Mouse (Mus musculus) kidney, embryonic 16.5 days (tissue): Measurements from ENCODE around the gene Gm21936. TPM values are rescaled to one million over a fixed set of nuclear protein-coding genes. Genes with fewer than 3 reads are reported as not detected.
"Not testable (repeated sequence)": the region's sequence is repeated elsewhere in the genome, so short reads cannot be mapped to it uniquely, and the experiment has no call there.

Experiments
- ATAC-seq: fragments of 200-750 bp; cut with Nextera tagmentation; 2 replicates; pipeline ENCODE4 v1.8.0; 2017; ENCODE audit warnings: moderate TSS enrichment; ENCODE audit not compliant: low FRiP score, low TSS enrichment
- H3K27ac ChIP-seq: fragments of 300-500 bp; sonication (generic); 2 replicates; pipeline ENCODE4 v1.5.1; 2014; ENCODE audit warnings: low read length
- H3K27me3 ChIP-seq: fragments of 300-500 bp; sonication (generic); 2 replicates; pipeline ENCODE4 v1.6.1; 2014; ENCODE audit warnings: low read length, control low read depth, mixed read lengths; ENCODE audit not compliant: insufficient read depth
- H3K36me3 ChIP-seq: fragments of 300-500 bp; sonication (generic); 2 replicates; pipeline ENCODE4 v1.6.1; 2014; ENCODE audit warnings: low read length, control low read depth, mixed read lengths; ENCODE audit not compliant: insufficient read depth
- H3K4me1 ChIP-seq: fragments of 300-500 bp; sonication (generic); 2 replicates; pipeline ENCODE4 v1.6.1; 2014; ENCODE audit warnings: low read length, control low read depth, mixed read lengths; ENCODE audit not compliant: insufficient read depth
- H3K4me2 ChIP-seq: fragments of 300-500 bp; sonication (generic); replicated peaks from 2 replicates; pipeline ENCODE4 v1.6.1; 2014; ENCODE audit warnings: low read depth, low read length
- H3K4me3 ChIP-seq: fragments of 300-500 bp; sonication (generic); 2 replicates; pipeline ENCODE4 v1.5.1; 2014; ENCODE audit warnings: mild to moderate bottlenecking, low read length
- H3K9ac ChIP-seq: fragments of 300-500 bp; sonication (generic); replicated peaks from 2 replicates; pipeline ENCODE4 v1.6.1; 2014; ENCODE audit warnings: low read length
- H3K9me3 ChIP-seq: fragments of 300-500 bp; sonication (generic); 2 replicates; pipeline ENCODE4 v1.6.1; 2016; ENCODE audit warnings: low read length, control low read depth
- WGBS: fragments of 180-500 bp; shearing (Covaris S2); extraction: QIAGEN DNeasy Blood & Tissue Kit; methylation state at CpG from one replicate; pipeline ENCODE4 v1.1.7; 2014; 5-methylcytosine and 5-hydroxymethylcytosine counted together
- polyA plus RNA-seq: library from polyadenylated mRNA; unstranded; fragments of >200 nt; fragmentation: Nextera tagmentation; extraction: Ambion mirVana; gene quantifications from 2 replicates; pipeline ENCODE4 v1.2.1, GENCODE M21; 2015

Gm21936 gene
- polyA plus RNA-seq, result not detected in 2 replicates

- H3K27me3 ChIP-seq, ATAC-seq, H3K4me2 ChIP-seq, H3K9ac ChIP-seq, H3K36me3 ChIP-seq, H3K27ac ChIP-seq, H3K4me1 ChIP-seq, H3K9me3 ChIP-seq, H3K4me3 ChIP-seq: not testable (repeated sequence)
- WGBS, result 94% methylated on average over 1 of the region's 1 CpGs
Measured at GRCm38 (mm10) chr12:87795212-87795611, at the start of gene Gm21936. TSS of gene Gm21936 (plus strand) at chr12:87795512.

GRCm38 (mm10) chr12:87775655-87776054 is 19.7 kb upstream of the Gm21936 start, which contains the start of gene Gm21319:
TSS of gene Gm21319 (minus strand) at chr12:87775755.
- H3K9ac ChIP-seq, result not testable (repeated sequence)
- WGBS, result 82% methylated on average over 4 of the region's 4 CpGs

GRCm38 (mm10) chr12:87797971-87798370 is 2.7 kb downstream of the Gm21936 start:
- not testable (repeated sequence) for H3K27ac ChIP-seq, H3K4me2 ChIP-seq, H3K9ac ChIP-seq, H3K4me3 ChIP-seq, H3K9me3 ChIP-seq, H3K27me3 ChIP-seq, ATAC-seq, H3K36me3 ChIP-seq, H3K4me1 ChIP-seq
- WGBS, result 92% methylated on average over 5 of the region's 5 CpGs

More at GRCm38 (mm10) chr12:87775655-87776054, 19.7 kb upstream of the Gm21936 start, which contains the start of gene Gm21319:
- not testable (repeated sequence) for H3K27me3 ChIP-seq, H3K4me2 ChIP-seq, H3K36me3 ChIP-seq, H3K4me3 ChIP-seq, ATAC-seq, H3K4me1 ChIP-seq, H3K27ac ChIP-seq, H3K9me3 ChIP-seq

GRCm38 (mm10) chr12:87816277-87816676 is 21.0 kb downstream of the Gm21936 start, which contains the start of gene BB287469:
TSS of gene BB287469 (plus strand) at chr12:87816577.
- not testable (repeated sequence) for H3K36me3 ChIP-seq, H3K9me3 ChIP-seq, H3K4me3 ChIP-seq, H3K4me2 ChIP-seq, H3K4me1 ChIP-seq, H3K27ac ChIP-seq, ATAC-seq, H3K9ac ChIP-seq, H3K27me3 ChIP-seq
- 77% methylated on average over 4 of the region's 6 CpGs for WGBS

GRCm38 (mm10) chr12:87842239-87842638 is 46.9 kb downstream of the Gm21936 start, which contains the start of gene Gm2001:
TSS of gene Gm2001 (minus strand) at chr12:87842339.
- WGBS, result 85% methylated on average over 1 of the region's 2 CpGs
- not testable (repeated sequence) for H3K9me3 ChIP-seq, H3K4me1 ChIP-seq, H3K9ac ChIP-seq, H3K27ac ChIP-seq, ATAC-seq, H3K4me2 ChIP-seq, H3K36me3 ChIP-seq, H3K4me3 ChIP-seq, H3K27me3 ChIP-seq

Other genes starting within 250 kb of the Gm21936 start
- not detected in 2 replicates for gene Oog1, start 192.8 kb upstream of the Gm21936 start, polyA plus RNA-seq
- gene Gm4027, start 176.6 kb upstream of the Gm21936 start, polyA plus RNA-seq, result not detected in 2 replicates
- not detected in 2 replicates for gene Gm16381, start 150.9 kb upstream of the Gm21936 start, polyA plus RNA-seq
- gene Gm21319, start 19.8 kb upstream of the Gm21936 start, polyA plus RNA-seq, result not detected in 2 replicates
- gene BB287469, start 21.1 kb downstream of the Gm21936 start, polyA plus RNA-seq, result not detected in 2 replicates
- gene Gm2001, start 46.8 kb downstream of the Gm21936 start, polyA plus RNA-seq, result not detected in 2 replicates
- 0.13 TPM in 1 of 2 replicates, not detected in the other for gene Gm2016, start 78.6 kb downstream of the Gm21936 start, polyA plus RNA-seq
- not detected in 2 replicates for gene Gm2022, start 99.9 kb downstream of the Gm21936 start, polyA plus RNA-seq
- gene Gm2035, start 124.3 kb downstream of the Gm21936 start, polyA plus RNA-seq, result not detected in 2 replicates
- gene Gm2042, start 158.6 kb downstream of the Gm21936 start, polyA plus RNA-seq, result not detected in 2 replicates
- not detected in 2 replicates for gene Gm2075, start 216.3 kb downstream of the Gm21936 start, polyA plus RNA-seq
- not detected in 2 replicates for gene Gm6803, start 223.3 kb downstream of the Gm21936 start, polyA plus RNA-seq
- gene Gm2056, start 231.5 kb downstream of the Gm21936 start, polyA plus RNA-seq, result not detected in 2 replicates